Mouse (Mus musculus) liver, embryonic 12.5 days (tissue): ENCODE data around the gene Axin1. TPM values are rescaled to one million over a fixed set of nuclear protein-coding genes. Genes with fewer than 3 reads are reported as not detected.

Experiments
- ATAC-seq: fragments of 200-750 bp; cut with Nextera tagmentation; 2 replicates; pipeline ENCODE4 v1.8.0; 2017; ENCODE audit warnings: moderate number of reproducible peaks, mild to moderate bottlenecking, moderate library complexity
- H3K27ac ChIP-seq: fragments of 300-500 bp; sonication (generic); 2 replicates; pipeline ENCODE4 v1.5.1; 2016; ENCODE audit warnings: mild to moderate bottlenecking
- H3K27me3 ChIP-seq: fragments of 300-500 bp; sonication (generic); replicated peaks from 2 replicates; pipeline ENCODE4 v1.6.1; 2016; ENCODE audit warnings: mild to moderate bottlenecking, moderate library complexity
- H3K36me3 ChIP-seq: fragments of 300-500 bp; sonication (generic); 2 replicates; pipeline ENCODE4 v1.6.1; 2016; ENCODE audit warnings: mild to moderate bottlenecking, moderate library complexity
- H3K4me1 ChIP-seq: fragments of 300-500 bp; sonication (generic); 2 replicates; pipeline ENCODE4 v1.6.1; 2016
- H3K4me2 ChIP-seq: fragments of 300-500 bp; sonication (generic); 2 replicates; pipeline ENCODE4 v1.6.1; 2016; ENCODE audit warnings: mild to moderate bottlenecking, moderate library complexity
- H3K4me3 ChIP-seq: fragments of 300-500 bp; sonication (generic); 2 replicates; pipeline ENCODE4 v1.5.1; 2016; ENCODE audit warnings: mild to moderate bottlenecking, moderate library complexity
- H3K9ac ChIP-seq: fragments of 300-500 bp; sonication (generic); 2 replicates; pipeline ENCODE4 v1.6.1; 2016; ENCODE audit warnings: mild to moderate bottlenecking, moderate library complexity
- H3K9me3 ChIP-seq: fragments of 300-500 bp; sonication (generic); replicated peaks from 2 replicates; pipeline ENCODE4 v1.6.1; 2016; ENCODE audit warnings: mild to moderate bottlenecking, moderate library complexity
- WGBS: fragments of 180-500 bp; shearing (Covaris S2); methylation state at CpG from one replicate; pipeline ENCODE4 v1.1.7; 2016; ENCODE audit not compliant: insufficient replicate concordance; 5-methylcytosine and 5-hydroxymethylcytosine counted together
- polyA plus RNA-seq: library from polyadenylated mRNA; unstranded; fragments of >200 nt; fragmentation: Nextera tagmentation; extraction: Ambion mirVana; gene quantifications from 2 replicates; pipeline ENCODE4 v1.2.1, GENCODE M21; 2016

Axin1 gene
- polyA plus RNA-seq, 1 experiment from 2014 or later, result 16.4 TPM

GRCm38 (mm10) chr17:26124560-26124959 lies 13.9 kb upstream of the Axin1 start:
- Histone ChIP-seq H3K9ac (peak overlapping the region; percentile 83), H3K36me3 (peaks cover 47% of the 10 kb centered on the region), H3K4me1 (peaks cover 30% of the 10 kb centered on the region), H3K9me3 (no peaks in the 10 kb centered on the region), H3K4me3 (peak overlapping the region; percentile 94), H3K4me2 (peak overlapping the region; percentile 84), H3K27me3 (peaks cover 2% of the 10 kb centered on the region), H3K27ac (0 out of 2 replicates have a peak overlapping the region, but pooled peaks have one; percentile 76)
- 74% methylated on average over 7 of the region's 7 CpGs for WGBS
- no peak for ATAC-seq

- WGBS, result 94% methylated on average over 10 of the region's 10 CpGs
- H3K9me3 ChIP-seq, result no peaks in the 10 kb centered on the region
- no peak for ATAC-seq
- H3K27ac ChIP-seq, result no peak overlapping the region
- peaks cover 24% of the 10 kb centered on the region for H3K4me1 ChIP-seq
- H3K9ac ChIP-seq, result no peak overlapping the region
- H3K27me3 ChIP-seq, result no peaks in the 10 kb centered on the region
- H3K4me2 ChIP-seq, result peak overlapping the region; percentile 84
- no peak overlapping the region for H3K4me3 ChIP-seq
- H3K36me3 ChIP-seq, result peaks cover 53% of the 10 kb centered on the region
Observed at GRCm38 (mm10) chr17:26125226-26125625, 13.3 kb upstream of the Axin1 start.

GRCm38 (mm10) chr17:26131062-26131732 lies 7.3 kb upstream of the Axin1 start:
- Histone ChIP-seq H3K4me1 (no peaks in the 10 kb centered on the region), H3K27me3 (no peaks in the 10 kb centered on the region), H3K4me3 (no peak overlapping the region)

GRCm38 (mm10) chr17:26131856-26132853 lies 6.3 kb upstream of the Axin1 start:
- peaks cover 3% of the 10 kb centered on the region for H3K4me1 ChIP-seq
- H3K27ac ChIP-seq, result no peak overlapping the region
- 87% methylated on average over 18 of the region's 18 CpGs for WGBS
- peaks cover 53% of the 10 kb centered on the region for H3K36me3 ChIP-seq
- H3K4me2 ChIP-seq, result no peak overlapping the region
- H3K9me3 ChIP-seq, result no peaks in the 10 kb centered on the region
- ATAC-seq, result no peak
- H3K4me3 ChIP-seq, result no peak overlapping the region
- no peaks in the 10 kb centered on the region for H3K27me3 ChIP-seq
- H3K9ac ChIP-seq, result no peak overlapping the region

More at GRCm38 (mm10) chr17:26131062-26131732, 7.3 kb upstream of the Axin1 start:
- Histone ChIP-seq H3K4me2 (no peak overlapping the region), H3K9me3 (no peaks in the 10 kb centered on the region), H3K9ac (no peak overlapping the region), H3K27ac (no peak overlapping the region), H3K36me3 (peaks cover 63% of the 10 kb centered on the region)
- ATAC-seq, result no peak
- WGBS, result 85% methylated on average over 18 of the region's 18 CpGs

- peaks cover 38% of the 10 kb centered on the region for H3K4me1 ChIP-seq
- H3K27ac ChIP-seq, result peak overlapping the region; percentile 92; the same call in 1 of the 2 replicates
- H3K4me3 ChIP-seq, result no peak overlapping the region
- no peaks in the 10 kb centered on the region for H3K9me3 ChIP-seq
- peaks cover 6% of the 10 kb centered on the region; the same call in 1 of the 2 replicates for H3K36me3 ChIP-seq
- WGBS, result 71% methylated on average over 11 of the region's 11 CpGs
- H3K9ac ChIP-seq, result peak overlapping the region; percentile 92; the same call in 1 of the 2 replicates
- no peaks in the 10 kb centered on the region for H3K27me3 ChIP-seq
- peak overlapping the region; percentile 97 for H3K4me2 ChIP-seq
- no peak for ATAC-seq
Observed at GRCm38 (mm10) chr17:26137106-26137750, 1.3 kb upstream of the Axin1 start.

GRCm38 (mm10) chr17:26137751-26138130 lies 747 bp upstream of the Axin1 start:
- no peaks in the 10 kb centered on the region for H3K9me3 ChIP-seq
- H3K27ac ChIP-seq, result peak overlapping the region; percentile 92
- H3K36me3 ChIP-seq, result peaks cover 9% of the 10 kb centered on the region
- peak overlapping the region; percentile 97 for H3K4me2 ChIP-seq
- H3K27me3 ChIP-seq, result no peaks in the 10 kb centered on the region
- WGBS, result 60% methylated on average over 2 of the region's 2 CpGs
- no peak for ATAC-seq
- peaks cover 40% of the 10 kb centered on the region for H3K4me1 ChIP-seq
- H3K4me3 ChIP-seq, result peak overlapping the region; percentile 92
- peak overlapping the region; percentile 92 for H3K9ac ChIP-seq

GRCm38 (mm10) chr17:26138901-26139381 lies 453 bp downstream of the Axin1 start:
- peak; percentile 73 for ATAC-seq
- Histone ChIP-seq H3K27me3 (no peaks in the 10 kb centered on the region), H3K36me3 (peaks cover 21% of the 10 kb centered on the region), H3K9ac (peak overlapping the region; percentile 92), H3K9me3 (no peaks in the 10 kb centered on the region), H3K27ac (peak overlapping the region; percentile 92), H3K4me3 (peak overlapping the region; percentile 92), H3K4me2 (peak overlapping the region; percentile 97), H3K4me1 (peaks cover 41% of the 10 kb centered on the region)
- under 1% methylated on average over 56 of the region's 58 CpGs for WGBS

- no peak overlapping the region for H3K9ac ChIP-seq
- no peak overlapping the region for H3K27ac ChIP-seq
- no peaks in the 10 kb centered on the region for H3K27me3 ChIP-seq
- peaks cover 32% of the 10 kb centered on the region for H3K4me1 ChIP-seq
- H3K4me2 ChIP-seq, result no peak overlapping the region
- no peaks in the 10 kb centered on the region for H3K9me3 ChIP-seq
- WGBS, result 73% methylated on average over 4 of the region's 4 CpGs
- peaks cover 56% of the 10 kb centered on the region for H3K36me3 ChIP-seq
- H3K4me3 ChIP-seq, result no peak overlapping the region
- no peak for ATAC-seq
Observed at GRCm38 (mm10) chr17:26142796-26143195, 4.3 kb downstream of the Axin1 start.

GRCm38 (mm10) chr17:26143386-26143785 lies 4.9 kb downstream of the Axin1 start:
- no peak for ATAC-seq
- Histone ChIP-seq H3K4me1 (peaks cover 28% of the 10 kb centered on the region), H3K4me2 (no peak overlapping the region), H3K36me3 (peaks cover 62% of the 10 kb centered on the region), H3K9ac (no peak overlapping the region), H3K27me3 (no peaks in the 10 kb centered on the region), H3K4me3 (no peak overlapping the region), H3K9me3 (no peaks in the 10 kb centered on the region), H3K27ac (no peak overlapping the region)
- 92% methylated on average over 5 of the region's 5 CpGs for WGBS

- no peaks in the 10 kb centered on the region for H3K27me3 ChIP-seq
- H3K9ac ChIP-seq, result no peak overlapping the region
- H3K4me3 ChIP-seq, result no peak overlapping the region
- no peak overlapping the region for H3K27ac ChIP-seq
- H3K9me3 ChIP-seq, result no peaks in the 10 kb centered on the region
- no peak overlapping the region for H3K4me2 ChIP-seq
- peaks cover 88% of the 10 kb centered on the region for H3K36me3 ChIP-seq
- WGBS, result 62% methylated on average over 2 of the region's 2 CpGs
- no peak for ATAC-seq
- H3K4me1 ChIP-seq, result no peaks in the 10 kb centered on the region
Observed at GRCm38 (mm10) chr17:26149056-26149455, 10.6 kb downstream of the Axin1 start.

- no peaks in the 10 kb centered on the region for H3K4me1 ChIP-seq
- H3K36me3 ChIP-seq, result peaks cover 82% of the 10 kb centered on the region
- no peaks in the 10 kb centered on the region for H3K27me3 ChIP-seq
- H3K4me3 ChIP-seq, result no peak overlapping the region
- no peaks in the 10 kb centered on the region for H3K9me3 ChIP-seq
- no peak overlapping the region for H3K4me2 ChIP-seq
- WGBS, result 85% methylated on average over 2 of the region's 2 CpGs
- H3K27ac ChIP-seq, result no peak overlapping the region
- no peak overlapping the region for H3K9ac ChIP-seq
- no peak for ATAC-seq
Observed at GRCm38 (mm10) chr17:26151886-26152630, 13.6 kb downstream of the Axin1 start.
